Mouse (Mus musculus) liver, embryonic 14.5 days (tissue): ENCODE results near the gene Cfap74.

Experiments used
- CTCF ChIP-seq: IDR thresholded peaks from 2 replicates; pipeline ENCODE4 v1.5.1; 2016; ENCODE audit warnings: antibody characterized with exemption, low read depth, control low read depth
- EP300 ChIP-seq: IDR thresholded peaks from 2 replicates; pipeline ENCODE4 v1.6.1; 2016; ENCODE audit warnings: antibody characterized with exemption, low read depth

- no peak for TF ChIP-seq CTCF
- TF ChIP-seq EP300 = no peak
These were observed 102.0 kb downstream of the Cfap74 start for GRCm38 (mm10) chr4:155510981-155511380.
